9 mouse cellular contexts compared by ENCODE assay signal in genomic region chr16:13612058-13612457, GRCm38 (mm10). TPM values are rescaled to one million over a fixed set of nuclear protein-coding genes. Genes with fewer than 3 reads are reported as not detected.
DNase-seq lines count a peak whose midpoint lies in the region; ATAC-seq lines count a peak whose summit lies in the region.
"Had no signal": no experiment of that assay in that cellular context is flagged by ENCODE, and none has a peak within 500 bp of the region (broad histone marks: within the 10 kb centered on the region; RNA-seq: fewer than 3 reads in every experiment).

No protein-coding gene starts in this region.

- H3K4me1 ChIP-seq in hindbrain, embryonic 12.5 days = no peaks in the 10 kb centered on the region

- H3K36me3 ChIP-seq in hindbrain, embryonic 12.5 days = 0 out of 2 replicates have a peak, but pooled peaks cover 3% of the 10 kb centered on the region

- WGBS in hindbrain, embryonic 12.5 days = 75% methylated on average over 6 of the region's 6 CpGs

- H3K4me3 ChIP-seq in hindbrain, embryonic 12.5 days = no peak overlapping the region

- no peak overlapping the region for H3K4me2 ChIP-seq in hindbrain, embryonic 12.5 days (replicated peaks)

- no peak overlapping the region for H3K9ac ChIP-seq in hindbrain, embryonic 12.5 days

- H3K9me3 ChIP-seq in hindbrain, embryonic 12.5 days (replicated peaks) = no peaks in the 10 kb centered on the region

- no peaks in the 10 kb centered on the region for H3K27me3 ChIP-seq in hindbrain, embryonic 12.5 days

- ATAC-seq in hindbrain, embryonic 12.5 days (ENCODE audit: low FRiP score) = no peak
- ATAC-seq: inflammation-experienced regulatory T-cells, adult 6 months had no signal

- peak; percentile 8 to 18 for DNase-seq in cerebellum, postnatal 14 days
- DNase-seq in cerebellum, adult 9-11 months = no peak
- peak; percentile 11 to 31 for DNase-seq in kidney, postnatal 4 days
- no peak for DNase-seq in kidney, postnatal 10 days
- DNase-seq in 3T3-L1 (ENCODE audit: low read depth, low spot score) = peak; percentile 15
- peak; percentile 4 to 25 for DNase-seq in heart, postnatal 14 days
- no peak for DNase-seq in thymus, postnatal 4 days

- intact Hi-C loops in heart, postnatal 14 days (cut with DNase I) = loop anchor here (5.0 kb wide), 1 partner anchor 165 kb away; no protein-coding TSS in a partner anchor

- no peak overlapping the region for H3K27ac ChIP-seq in hindbrain, embryonic 12.5 days

RNA-seq across cellular contexts. Expression of gene Parn, which starts 55.9 kb away (rescaled TPM):
- 10 to 100 TPM; 13.8 to 14.1 TPM for total RNA-seq in heart, postnatal 14 days (2021)
- polyA plus RNA-seq in hindbrain, embryonic 12.5 days (2016; fragmentation: Nextera tagmentation; extraction: Ambion mirVana) = 44.0 and 44.6 TPM in 2 replicates

RNA-seq across cellular contexts. Expression of gene Bfar, which starts 59.6 kb away (rescaled TPM):
- 10 to 100 TPM; 43.0 to 48.4 TPM for total RNA-seq in heart, postnatal 14 days (2021)
- 47.6 and 48.2 TPM in 2 replicates for polyA plus RNA-seq in hindbrain, embryonic 12.5 days (2016; fragmentation: Nextera tagmentation; extraction: Ambion mirVana)

RNA-seq across cellular contexts. Expression of gene 3110001I22Rik, which starts 59.7 kb away (rescaled TPM):
- total RNA-seq in heart, postnatal 14 days (2021) = 1 to 10 TPM; 2.5 to 3.8 TPM
- 10.1 and 10.2 TPM in 2 replicates for polyA plus RNA-seq in hindbrain, embryonic 12.5 days (2016; fragmentation: Nextera tagmentation; extraction: Ambion mirVana)

Comparison
In these comparisons a context has a peak if more than half of its experiments do, and no peak if none do; other contexts are left out.
1. DNase-seq: peak in cerebellum, postnatal 14 days (2 of 2), kidney, postnatal 4 days (2 of 2), 3T3-L1 (single experiment) and heart, postnatal 14 days (2 of 2); none in cerebellum, adult 9-11 months (single experiment), kidney, postnatal 10 days (single experiment) and thymus, postnatal 4 days (single experiment).